Mouse (Mus musculus) kidney, postnatal 0 days (tissue): ENCODE measurements around the gene Sytl2. TPM values are rescaled to one million over a fixed set of nuclear protein-coding genes. Genes with fewer than 3 reads are reported as not detected.
A peak's percentile ranks its signal among the peaks of the same experiment; 100 is the strongest.

ENCODE experiments used
- ATAC-seq: fragments of 200-750 bp; cut with Nextera tagmentation; replicated peaks from 2 replicates; pipeline ENCODE4 v1.8.0; 2017; ENCODE audit warnings: low read depth, moderate number of reproducible peaks, moderate TSS enrichment, moderate library complexity; ENCODE audit not compliant: low FRiP score
- DNase-seq: peaks from one replicate; pipeline ENCODE4 v3.0.0-alpha.2; 2016; ENCODE audit warnings: low spot score
- H3K27ac ChIP-seq: fragments of 300-500 bp; sonication (generic); 2 replicates; pipeline ENCODE4 v1.5.1; 2014; ENCODE audit warnings: mild to moderate bottlenecking
- H3K27me3 ChIP-seq: fragments of 300-500 bp; sonication (generic); 2 replicates; pipeline ENCODE4 v1.6.1; 2014; ENCODE audit warnings: low read length, mixed read lengths; ENCODE audit not compliant: insufficient read depth
- H3K36me3 ChIP-seq: fragments of 300-500 bp; sonication (generic); 2 replicates; pipeline ENCODE4 v1.6.1; 2014; ENCODE audit warnings: low read length, mixed read lengths; ENCODE audit not compliant: insufficient read depth
- H3K4me1 ChIP-seq: fragments of 300-500 bp; sonication (generic); replicated peaks from 2 replicates; pipeline ENCODE4 v1.6.1; 2014; ENCODE audit warnings: antibody characterized with exemption, low read length, mixed read lengths; ENCODE audit not compliant: insufficient read depth
- H3K4me2 ChIP-seq: fragments of 300-500 bp; sonication (generic); 2 replicates; pipeline ENCODE4 v1.6.1; 2014; ENCODE audit warnings: mild to moderate bottlenecking, low read length, moderate library complexity, mixed read lengths
- H3K4me3 ChIP-seq: fragments of 300-500 bp; sonication (generic); replicated peaks from 2 replicates; pipeline ENCODE4 v1.5.1; 2014; ENCODE audit warnings: low read depth, low read length
- H3K9ac ChIP-seq: fragments of 300-500 bp; sonication (generic); 2 replicates; pipeline ENCODE4 v1.6.1; 2014; ENCODE audit warnings: low read depth, low read length
- H3K9me3 ChIP-seq: fragments of 300-500 bp; sonication (generic); replicated peaks from 2 replicates; pipeline ENCODE4 v1.6.1; 2016; ENCODE audit warnings: low read length, inconsistent platforms, mixed read lengths
- CTCF ChIP-seq: IDR thresholded peaks from 2 replicates; pipeline ENCODE4 v1.5.1; 2016; ENCODE audit warnings: antibody characterized with exemption, low read depth, mild to moderate bottlenecking, moderate library complexity
- WGBS: fragments of 180-500 bp; shearing (Covaris S2); extraction: QIAGEN DNeasy Blood & Tissue Kit; methylation state at CpG from one replicate; pipeline ENCODE4 v1.1.7; 2014; 5-methylcytosine and 5-hydroxymethylcytosine counted together
- polyA plus RNA-seq: library from polyadenylated mRNA; unstranded; fragments of >200 nt; fragmentation: Nextera tagmentation; extraction: Ambion mirVana; gene quantifications from 2 replicates; pipeline ENCODE4 v1.2.1, GENCODE M21; 2015

The Sytl2 gene
- polyA plus RNA-seq, 1 experiment from 2014 or later, result 16.5 TPM

DNA sequence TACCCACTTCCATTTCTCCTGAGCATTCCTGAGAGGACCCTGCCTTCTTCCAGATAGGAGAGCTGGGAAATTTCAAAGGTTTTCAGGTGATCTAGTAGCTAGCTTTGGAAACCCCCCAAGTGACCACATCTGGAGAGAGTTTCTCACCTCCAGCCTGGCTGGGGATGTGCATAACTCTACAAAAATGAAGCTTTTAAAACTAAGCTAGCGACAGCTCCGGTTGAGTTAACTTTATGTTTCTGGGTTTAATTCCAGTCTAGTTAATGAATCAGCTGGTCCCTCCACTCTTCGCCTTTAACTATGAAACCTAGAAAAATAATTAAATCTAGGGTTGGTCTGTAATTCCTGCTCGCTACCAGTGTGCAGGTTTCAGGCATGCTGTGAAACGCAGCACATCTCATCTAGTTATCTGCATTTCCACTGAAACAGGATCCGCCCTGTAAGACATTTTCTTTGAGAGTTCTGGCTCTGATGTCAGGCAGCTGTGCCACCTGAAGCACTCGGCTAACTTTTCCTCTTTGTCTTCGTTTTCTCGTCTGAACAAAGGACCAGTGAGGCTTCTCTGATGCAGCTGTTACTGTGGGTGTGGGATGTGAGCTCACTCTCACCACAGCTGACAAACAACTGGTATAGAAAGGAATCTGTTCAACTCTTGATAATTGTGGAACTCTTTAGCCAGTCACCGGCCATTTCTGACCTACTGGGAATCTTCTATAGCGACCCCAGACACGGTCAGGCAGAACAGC, 39.3 kb downstream of the Sytl2 start:
- TF ChIP-seq CTCF, result no peak
- Histone ChIP-seq H3K4me1 (peaks cover 4% of the 10 kb centered on the region; the same call in 1 of the 2 replicates), H3K4me2 (peak overlapping the region; percentile 38), H3K36me3 (no peaks in the 10 kb centered on the region), H3K27ac (peak overlapping the region; percentile 64), H3K9me3 (no peaks in the 10 kb centered on the region), H3K4me3 (no peak overlapping the region), H3K27me3 (no peaks in the 10 kb centered on the region), H3K9ac (no peak overlapping the region)
- 30% methylated on average over 12 of the region's 12 CpGs for WGBS
- peak; percentile 29 for DNase-seq
- ATAC-seq, result 0 out of 2 replicates have a peak, but pooled peaks have one; percentile 25

DNA sequence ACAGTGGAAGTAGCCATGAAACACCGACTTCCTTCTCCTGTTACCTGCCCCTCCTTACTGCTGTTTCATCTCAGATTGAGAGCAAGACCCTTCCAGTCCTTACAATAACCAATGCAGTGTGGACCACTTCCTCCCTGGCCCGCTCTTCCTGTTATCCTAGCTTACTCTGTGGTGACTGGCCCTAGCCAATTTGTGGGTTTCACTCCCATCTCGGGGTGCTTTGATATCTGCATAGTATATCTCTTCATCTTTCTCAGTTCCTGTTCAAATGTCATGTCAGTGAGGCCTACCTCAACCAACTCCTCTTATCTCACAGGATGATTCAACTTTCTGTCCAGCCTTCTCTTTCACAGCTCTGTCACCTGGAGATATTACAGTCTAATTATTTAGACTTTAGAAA, 42.9 kb downstream of the Sytl2 start:
- H3K9me3 ChIP-seq, result no peaks in the 10 kb centered on the region
- H3K27me3 ChIP-seq, result no peaks in the 10 kb centered on the region
- 76% methylated on average over 3 of the region's 3 CpGs for WGBS
- no peak for ATAC-seq
- H3K4me2 ChIP-seq, result no peak overlapping the region
- no peak overlapping the region for H3K4me3 ChIP-seq
- no peak overlapping the region for H3K27ac ChIP-seq
- TF ChIP-seq CTCF, result no peak
- H3K9ac ChIP-seq, result no peak overlapping the region
- peaks cover 4% of the 10 kb centered on the region; the same call in 1 of the 2 replicates for H3K4me1 ChIP-seq
- DNase-seq, result no peak
- H3K36me3 ChIP-seq, result no peaks in the 10 kb centered on the region

DNA sequence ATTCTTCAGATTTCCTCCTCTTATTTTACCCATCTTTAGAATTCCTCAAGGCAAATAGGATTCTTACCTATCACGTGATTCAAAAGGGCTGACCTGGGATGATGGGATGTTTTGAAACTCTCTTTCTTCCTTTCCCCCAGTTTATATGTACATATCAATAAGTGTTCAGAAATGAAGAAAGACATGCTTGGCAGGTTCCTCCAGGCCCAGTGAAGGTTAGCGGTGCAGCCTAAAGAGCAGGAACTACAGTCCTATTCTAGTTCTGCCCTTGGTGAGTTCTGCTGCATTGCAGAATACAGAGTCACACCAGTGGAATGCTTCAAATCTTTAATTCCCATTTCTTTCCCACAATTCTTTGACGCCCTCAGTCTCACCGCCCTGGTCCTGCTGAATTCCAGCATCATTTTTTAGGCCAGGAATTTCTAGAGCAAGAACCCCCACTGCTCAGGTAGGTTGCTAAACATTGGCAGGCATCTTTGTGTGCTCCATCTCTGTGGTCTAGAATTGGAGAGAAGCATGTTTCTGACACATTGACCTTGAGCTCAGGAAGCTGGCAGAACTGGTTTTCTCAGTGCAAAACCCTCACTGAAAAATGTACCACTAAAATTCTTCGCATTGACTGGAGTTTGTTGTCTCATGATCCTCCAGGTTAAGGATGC, 45.9 kb downstream of the Sytl2 start:
- Histone ChIP-seq H3K4me1 (no peaks in the 10 kb centered on the region), H3K4me2 (no peak overlapping the region), H3K9me3 (no peaks in the 10 kb centered on the region), H3K4me3 (no peak overlapping the region), H3K36me3 (0 out of 2 replicates have a peak, but pooled peaks cover 3% of the 10 kb centered on the region), H3K27me3 (no peaks in the 10 kb centered on the region), H3K27ac (no peak overlapping the region), H3K9ac (no peak overlapping the region)
- ATAC-seq (no peak), DNase-seq (no peak)
- 75% methylated on average over 5 of the region's 5 CpGs for WGBS
- no peak for TF ChIP-seq CTCF

DNA sequence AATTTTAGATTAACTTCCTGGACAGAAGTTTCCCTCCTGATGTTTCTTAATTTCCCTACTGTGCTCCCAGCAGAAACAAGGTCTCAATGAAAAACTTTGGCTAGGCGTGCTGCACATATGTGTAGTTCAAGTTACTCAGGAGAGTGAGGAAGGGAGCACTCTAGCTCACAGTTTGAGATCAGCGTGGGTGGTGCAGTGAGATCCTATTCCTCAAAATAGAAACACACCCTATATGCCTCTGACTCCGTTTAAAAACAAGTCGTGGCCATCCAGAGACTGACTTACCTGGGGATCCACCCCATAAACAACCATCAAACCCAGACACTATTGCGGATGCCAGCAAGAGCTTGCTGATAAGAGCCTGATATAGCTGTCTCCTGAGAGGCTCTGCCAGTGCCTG, 47.0 kb downstream of the Sytl2 start:
- no peak for ATAC-seq
- WGBS, result 73% methylated on average over 5 of the region's 5 CpGs
- no peak for TF ChIP-seq CTCF
- no peaks in the 10 kb centered on the region for H3K4me1 ChIP-seq
- no peaks in the 10 kb centered on the region for H3K9me3 ChIP-seq
- H3K27ac ChIP-seq, result no peak overlapping the region
- H3K4me3 ChIP-seq, result no peak overlapping the region
- no peak overlapping the region for H3K9ac ChIP-seq
- H3K36me3 ChIP-seq, result 0 out of 2 replicates have a peak, but pooled peaks cover 3% of the 10 kb centered on the region
- no peak for DNase-seq
- H3K27me3 ChIP-seq, result no peaks in the 10 kb centered on the region
- no peak overlapping the region for H3K4me2 ChIP-seq

DNA sequence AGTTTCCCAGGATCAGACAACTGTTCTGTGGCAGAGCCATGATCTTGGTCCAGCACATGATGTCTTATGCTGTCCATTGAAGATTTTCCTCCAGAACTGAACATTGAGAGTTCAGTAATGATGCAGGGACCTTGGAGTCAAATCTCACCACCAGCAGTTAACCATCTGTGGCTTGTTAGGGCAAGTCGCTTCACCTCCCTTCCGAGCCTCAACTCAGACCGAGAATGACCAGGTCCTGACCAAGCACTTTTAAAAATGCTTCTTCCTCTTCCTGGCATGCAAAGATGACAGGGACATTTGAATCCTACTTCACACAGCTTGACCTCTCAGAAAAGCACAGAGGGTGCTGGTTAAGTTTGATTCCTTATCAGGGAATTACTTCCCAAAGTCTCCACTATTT, 50.1 kb downstream of the Sytl2 start:
- TF ChIP-seq CTCF, result no peak
- Histone ChIP-seq H3K27me3 (no peaks in the 10 kb centered on the region), H3K4me3 (no peak overlapping the region), H3K36me3 (0 out of 2 replicates have a peak, but pooled peaks cover 3% of the 10 kb centered on the region), H3K9me3 (no peaks in the 10 kb centered on the region), H3K27ac (no peak overlapping the region), H3K9ac (no peak overlapping the region), H3K4me1 (no peaks in the 10 kb centered on the region), H3K4me2 (no peak overlapping the region)
- no peak for DNase-seq
- 73% methylated on average over 3 of the region's 3 CpGs for WGBS
- no peak for ATAC-seq

DNA sequence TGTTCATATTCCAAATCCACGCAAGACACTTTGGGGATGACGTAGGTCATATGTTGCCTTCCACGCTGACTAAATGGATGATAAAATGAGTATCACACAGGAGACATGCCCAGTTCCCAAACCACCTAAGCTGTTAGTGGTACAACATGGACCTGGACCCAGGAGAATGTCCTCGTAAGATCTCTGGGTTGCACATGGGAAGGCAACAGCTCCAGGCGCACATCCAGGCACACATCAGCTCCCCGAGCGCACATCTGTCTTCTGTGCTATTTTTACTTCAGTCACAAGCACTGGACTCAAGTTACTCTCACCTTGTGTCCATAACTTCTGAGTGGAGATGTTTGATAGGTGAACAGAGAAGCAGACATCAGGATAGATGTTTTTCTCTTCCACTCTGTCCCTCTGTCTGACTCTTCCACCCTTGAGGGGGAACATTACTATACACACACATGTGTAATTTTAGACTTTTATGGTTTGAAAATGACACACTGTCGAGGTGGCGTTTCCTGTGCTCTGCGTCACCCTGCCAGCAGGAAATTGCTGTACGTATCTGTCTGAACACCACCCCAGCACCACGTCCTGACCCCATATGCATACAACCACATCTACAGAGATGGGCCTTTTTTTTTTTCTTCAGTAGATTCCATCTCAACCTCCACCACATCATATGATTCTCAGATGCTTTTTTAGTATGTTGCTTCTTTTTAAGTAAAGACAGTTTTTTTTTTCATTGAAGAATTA, 51.6 kb downstream of the Sytl2 start:
- no peak overlapping the region for H3K4me3 ChIP-seq
- 0 out of 2 replicates have a peak, but pooled peaks cover 3% of the 10 kb centered on the region for H3K36me3 ChIP-seq
- no peak overlapping the region for H3K27ac ChIP-seq
- no peak overlapping the region for H3K4me2 ChIP-seq
- TF ChIP-seq CTCF, result no peak
- H3K9me3 ChIP-seq, result no peaks in the 10 kb centered on the region
- H3K4me1 ChIP-seq, result no peaks in the 10 kb centered on the region
- H3K27me3 ChIP-seq, result no peaks in the 10 kb centered on the region
- ATAC-seq (no peak), DNase-seq (no peak)
- 65% methylated on average over 12 of the region's 12 CpGs for WGBS
- H3K9ac ChIP-seq, result no peak overlapping the region
